Mouse (Mus musculus) embryonic facial prominence, embryonic 10.5 days (tissue): ENCODE data around the gene Dhx58. TPM values are rescaled to one million over a fixed set of nuclear protein-coding genes. Genes with fewer than 3 reads are reported as not detected.

Experiments used
- DNase-seq: peaks from one replicate; pipeline ENCODE4 v3.0.0-alpha.2; 2017; ENCODE audit warnings: low spot score
- H3K27ac ChIP-seq: fragments of 300-500 bp; sonication (generic); replicated peaks from 2 replicates; pipeline ENCODE4 v1.5.1; 2016; ENCODE audit warnings: mild to moderate bottlenecking
- H3K27me3 ChIP-seq: fragments of 300-500 bp; sonication (generic); replicated peaks from 2 replicates; pipeline ENCODE4 v1.6.1; 2016; ENCODE audit warnings: low read depth, mild to moderate bottlenecking; ENCODE audit not compliant: poor library complexity, severe bottlenecking
- H3K36me3 ChIP-seq: fragments of 300-500 bp; sonication (generic); replicated peaks from 2 replicates; pipeline ENCODE4 v1.6.1; 2016; ENCODE audit warnings: mild to moderate bottlenecking, moderate library complexity
- H3K4me1 ChIP-seq: fragments of 300-500 bp; sonication (generic); 2 replicates; pipeline ENCODE4 v1.6.1; 2016
- H3K4me3 ChIP-seq: fragments of 300-500 bp; sonication (generic); 2 replicates; pipeline ENCODE4 v1.5.1; 2016; ENCODE audit warnings: mild to moderate bottlenecking, moderate library complexity
- H3K9me3 ChIP-seq: fragments of 300-500 bp; sonication (generic); 2 replicates; pipeline ENCODE4 v1.6.1; 2016; ENCODE audit warnings: mild to moderate bottlenecking
- WGBS: fragments of 180-500 bp; shearing (Covaris S2); methylation state at CpG from one replicate; pipeline ENCODE4 v1.1.7; 2016; 5-methylcytosine and 5-hydroxymethylcytosine counted together
- polyA plus RNA-seq: library from polyadenylated mRNA; unstranded; fragments of >200 nt; fragmentation: Nextera tagmentation; extraction: Ambion mirVana; gene quantifications from 2 replicates; pipeline ENCODE4 v1.2.1, GENCODE M21; 2016

Gene Dhx58
- polyA plus RNA-seq, 1 experiment from 2014 or later, result 3.3 TPM

- peaks cover 65% of the 10 kb centered on the region for H3K36me3 ChIP-seq
- H3K9me3 ChIP-seq, result no peaks in the 10 kb centered on the region
- H3K4me1 ChIP-seq, result peaks cover 46% of the 10 kb centered on the region
- no peak for DNase-seq
- no peak overlapping the region for H3K4me3 ChIP-seq
- H3K27me3 ChIP-seq, result no peaks in the 10 kb centered on the region
- no peak overlapping the region for H3K27ac ChIP-seq
- WGBS, result 93% methylated on average over 9 of the region's 9 CpGs
Observed at GRCm38 (mm10) chr11:100709201-100709810, 5.2 kb upstream of the Dhx58 start.

GRCm38 (mm10) chr11:100705095-100705747 lies 1.1 kb upstream of the Dhx58 start:
- 91% methylated on average over 23 of the region's 23 CpGs for WGBS
- Histone ChIP-seq H3K36me3 (peaks cover 60% of the 10 kb centered on the region), H3K4me3 (no peak overlapping the region)

GRCm38 (mm10) chr11:100703366-100703765 lies 705 bp downstream of the Dhx58 start:
- H3K4me1 ChIP-seq, result peaks cover 43% of the 10 kb centered on the region

More at GRCm38 (mm10) chr11:100705095-100705747, 1.1 kb upstream of the Dhx58 start:
- H3K9me3 ChIP-seq, result no peaks in the 10 kb centered on the region
- peaks cover 9% of the 10 kb centered on the region; the same call in 1 of the 2 replicates for H3K27me3 ChIP-seq
- peaks cover 43% of the 10 kb centered on the region for H3K4me1 ChIP-seq
- no peak overlapping the region for H3K27ac ChIP-seq
- no peak for DNase-seq

GRCm38 (mm10) chr11:100702906-100703305 lies 1.2 kb downstream of the Dhx58 start:
- peaks cover 43% of the 10 kb centered on the region for H3K4me1 ChIP-seq
- peaks cover 37% of the 10 kb centered on the region for H3K36me3 ChIP-seq
- H3K27ac ChIP-seq, result no peak overlapping the region
- DNase-seq, result no peak
- 43% methylated on average over 7 of the region's 7 CpGs for WGBS
- H3K27me3 ChIP-seq, result peaks cover 9% of the 10 kb centered on the region; the same call in 1 of the 2 replicates
- H3K4me3 ChIP-seq, result peak overlapping the region; percentile 26; the same call in 1 of the 2 replicates
- no peaks in the 10 kb centered on the region for H3K9me3 ChIP-seq

More at GRCm38 (mm10) chr11:100703366-100703765, 705 bp downstream of the Dhx58 start:
- no peak for DNase-seq
- H3K9me3 ChIP-seq, result no peaks in the 10 kb centered on the region
- 72% methylated on average over 11 of the region's 11 CpGs for WGBS
- H3K27me3 ChIP-seq, result peaks cover 9% of the 10 kb centered on the region; the same call in 1 of the 2 replicates
- H3K27ac ChIP-seq, result no peak overlapping the region
- peaks cover 42% of the 10 kb centered on the region for H3K36me3 ChIP-seq
- H3K4me3 ChIP-seq, result no peak overlapping the region

GRCm38 (mm10) chr11:100702081-100702851 lies 1.8 kb downstream of the Dhx58 start:
- Histone ChIP-seq H3K9me3 (no peaks in the 10 kb centered on the region), H3K4me3 (peak overlapping the region; percentile 26; the same call in 1 of the 2 replicates), H3K36me3 (peaks cover 31% of the 10 kb centered on the region), H3K27ac (no peak overlapping the region), H3K4me1 (peaks cover 43% of the 10 kb centered on the region), H3K27me3 (peaks cover 9% of the 10 kb centered on the region; the same call in 1 of the 2 replicates)
- DNase-seq, result peak; percentile 67
- whole genome bisulfite sequencing, result 35% methylated on average over 19 of the region's 19 CpGs

- Histone ChIP-seq H3K36me3 (peaks cover 21% of the 10 kb centered on the region), H3K4me3 (peak overlapping the region; percentile 48), H3K4me1 (peaks cover 43% of the 10 kb centered on the region), H3K9me3 (no peaks in the 10 kb centered on the region), H3K27me3 (peaks cover 9% of the 10 kb centered on the region; the same call in 1 of the 2 replicates), H3K27ac (no peak overlapping the region)
- DNase-seq, result peak; percentile 56
- 3% methylated on average over 14 of the region's 14 CpGs for WGBS
Observed at GRCm38 (mm10) chr11:100701301-100701700, 2.8 kb downstream of the Dhx58 start.

GRCm38 (mm10) chr11:100700710-100701109 lies 3.4 kb downstream of the Dhx58 start:
- DNase-seq, result no peak
- Histone ChIP-seq H3K27me3 (peaks cover 9% of the 10 kb centered on the region; the same call in 1 of the 2 replicates), H3K9me3 (no peaks in the 10 kb centered on the region), H3K27ac (no peak overlapping the region), H3K4me1 (peaks cover 43% of the 10 kb centered on the region), H3K4me3 (peak overlapping the region; percentile 48; the same call in 1 of the 2 replicates), H3K36me3 (peaks cover 15% of the 10 kb centered on the region)
- 75% methylated on average over 3 of the region's 3 CpGs for WGBS

DNA sequence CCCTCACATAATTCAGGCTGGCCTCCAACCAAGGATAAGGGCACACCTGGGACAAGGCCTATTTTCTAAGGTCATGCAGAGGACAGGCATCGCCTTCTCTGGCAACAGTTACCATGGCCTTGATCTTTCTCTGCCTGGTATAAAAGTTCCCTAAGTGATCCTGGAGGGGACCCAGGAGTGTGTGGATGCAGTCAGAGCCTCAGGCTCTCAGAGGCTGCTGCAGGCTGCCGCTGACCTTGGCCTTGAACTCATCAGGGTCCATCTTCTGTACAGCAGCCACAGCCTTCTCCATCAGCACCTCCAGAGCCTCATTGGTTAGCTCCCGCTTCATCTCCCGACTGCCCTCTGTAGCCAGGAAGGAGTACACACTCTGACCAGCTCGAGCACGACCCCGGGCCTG lies 6.2 kb downstream of the Dhx58 start:
- no peak overlapping the region for H3K27ac ChIP-seq

DNA sequence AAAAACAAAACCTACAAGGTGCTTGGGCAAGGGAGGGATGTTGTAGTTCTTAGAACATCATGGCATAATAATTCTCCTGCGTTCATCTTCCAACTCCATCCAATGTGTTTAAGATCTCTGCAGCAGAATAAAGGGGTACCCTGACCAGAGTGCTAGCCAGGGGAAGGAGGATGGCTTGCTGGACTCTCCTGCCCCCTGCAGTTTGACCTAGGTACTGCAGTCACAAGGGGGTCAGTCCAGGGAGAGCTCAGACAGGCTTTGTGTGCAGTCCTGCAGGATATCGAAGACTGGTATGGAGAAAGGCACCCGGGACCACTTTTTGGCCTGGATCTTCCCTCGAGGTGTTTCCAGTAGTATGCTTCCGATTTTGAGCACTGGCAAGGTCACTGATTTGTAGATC lies 9.1 kb downstream of the Dhx58 start:
- Histone ChIP-seq H3K36me3 (no peaks in the 10 kb centered on the region), H3K4me3 (no peak overlapping the region), H3K9me3 (no peaks in the 10 kb centered on the region), H3K4me1 (peaks cover 21% of the 10 kb centered on the region), H3K27ac (no peak overlapping the region), H3K27me3 (peaks cover 39% of the 10 kb centered on the region)
- 43% methylated on average over 5 of the region's 5 CpGs for WGBS
- peak; percentile 84 for DNase-seq

More for the DNA sequence above, 6.2 kb downstream of the Dhx58 start:
- Histone ChIP-seq H3K4me3 (no peak overlapping the region), H3K27me3 (peaks cover 18% of the 10 kb centered on the region), H3K9me3 (no peaks in the 10 kb centered on the region), H3K4me1 (peaks cover 26% of the 10 kb centered on the region), H3K36me3 (no peaks in the 10 kb centered on the region)
- WGBS, result 72% methylated on average over 7 of the region's 7 CpGs
- no peak for DNase-seq

GRCm38 (mm10) chr11:100693154-100693553 lies 10.9 kb downstream of the Dhx58 start:
- Histone ChIP-seq H3K9me3 (no peaks in the 10 kb centered on the region), H3K4me3 (no peak overlapping the region), H3K4me1 (peaks cover 21% of the 10 kb centered on the region), H3K27ac (no peak overlapping the region), H3K36me3 (no peaks in the 10 kb centered on the region), H3K27me3 (peaks cover 41% of the 10 kb centered on the region)
- DNase-seq, result no peak
- 19% methylated on average over 5 of the region's 5 CpGs for WGBS

DNA sequence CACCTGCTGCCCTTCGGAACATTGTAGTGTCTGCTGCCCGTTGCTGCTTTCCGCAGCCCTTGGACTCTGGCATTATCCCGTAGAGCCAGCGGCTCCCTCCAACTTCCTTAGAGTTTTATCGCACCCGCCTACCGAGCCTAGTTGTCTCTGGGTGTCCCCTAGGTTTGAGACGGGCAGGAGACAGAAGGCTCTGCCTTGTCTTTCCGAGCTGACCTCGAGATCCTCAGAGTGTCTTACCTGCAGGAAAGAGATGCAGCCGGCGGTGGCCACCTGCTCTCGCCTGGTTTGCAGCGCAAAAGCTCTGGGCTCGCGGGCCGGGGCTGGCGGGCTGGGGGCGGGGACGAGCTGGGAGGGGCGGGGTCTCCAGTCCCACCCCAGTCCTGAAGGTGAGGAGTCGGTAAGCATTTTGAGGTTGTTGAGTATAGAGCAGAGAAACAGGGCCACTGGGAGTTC lies 11.9 kb downstream of the Dhx58 start, which contains the start of gene Zfp385c:
Gene Zfp385c, minus strand, starts transcription at position 292 of the 453 bp plus-strand sequence.
- Histone ChIP-seq H3K9me3 (no peaks in the 10 kb centered on the region), H3K27ac (no peak within 1 kb of the TSS), H3K4me3 (peak within 1 kb of the TSS; percentile 52), H3K36me3 (no peaks in the 10 kb centered on the region), H3K27me3 (peaks cover 41% of the 10 kb centered on the region), H3K4me1 (peaks cover 21% of the 10 kb centered on the region)
- WGBS, result under 1% methylated on average over 23 of the region's 23 CpGs
- peak; percentile 46 for DNase-seq

DNA sequence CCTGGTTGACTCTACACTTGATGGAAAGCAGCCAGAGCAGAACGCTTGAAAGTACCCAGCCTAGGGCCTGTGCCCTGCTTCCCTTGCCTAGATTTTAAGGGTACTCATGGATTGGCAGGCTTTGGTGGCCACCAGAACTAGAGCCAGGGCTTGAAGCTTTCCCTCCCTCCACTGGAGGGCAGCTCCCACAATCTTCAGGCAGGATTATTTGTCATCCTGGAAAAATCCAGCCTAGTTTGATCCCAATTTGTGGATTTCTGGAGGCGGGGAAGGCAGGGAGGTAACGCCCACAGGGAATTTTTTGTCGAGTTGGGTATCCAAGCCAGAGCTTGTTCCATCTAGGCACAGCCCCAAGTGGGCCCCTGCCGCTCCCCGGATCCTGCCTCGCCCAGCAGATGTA lies 13.7 kb downstream of the Dhx58 start:
- Histone ChIP-seq H3K9me3 (no peaks in the 10 kb centered on the region), H3K27ac (no peak overlapping the region), H3K27me3 (peaks cover 41% of the 10 kb centered on the region), H3K4me1 (peaks cover 21% of the 10 kb centered on the region), H3K4me3 (no peak overlapping the region), H3K36me3 (no peaks in the 10 kb centered on the region)
- DNase-seq, result no peak
- 78% methylated on average over 7 of the region's 7 CpGs for WGBS
